Mouse (Mus musculus): Measurements from ENCODE around the gene Gm5640. TPM values are rescaled to one million over a fixed set of nuclear protein-coding genes. Genes with fewer than 3 reads are reported as not detected.
"Not testable (repeated sequence)": the region's sequence is repeated elsewhere in the genome, so short reads cannot be mapped to it uniquely, and the experiment has no call there.

Gm5640 gene
- under 1 TPM; 0.18 to 0.32 TPM for total RNA-seq (2021)
- long read RNA-seq, experiment 1, partial matches to known transcripts = 0 of 1 reads
- long read RNA-seq, experiment 1, other reads (novel, unspliced or antisense) = 0 of 1 reads
- long read RNA-seq, experiment 2 = 0 reads

- peak in 1 of 2 experiments; percentile 2 for DNase-seq
Measured at GRCm38 (mm10) chrX:74645466-74646323, at the start of gene Gm5640. Gm5640 (minus strand) TSS chrX:74645635.

GRCm38 (mm10) chrX:74646393-74646792 is 958 bp upstream of the Gm5640 start:
- not testable (repeated sequence) for DNase-seq

DNA sequence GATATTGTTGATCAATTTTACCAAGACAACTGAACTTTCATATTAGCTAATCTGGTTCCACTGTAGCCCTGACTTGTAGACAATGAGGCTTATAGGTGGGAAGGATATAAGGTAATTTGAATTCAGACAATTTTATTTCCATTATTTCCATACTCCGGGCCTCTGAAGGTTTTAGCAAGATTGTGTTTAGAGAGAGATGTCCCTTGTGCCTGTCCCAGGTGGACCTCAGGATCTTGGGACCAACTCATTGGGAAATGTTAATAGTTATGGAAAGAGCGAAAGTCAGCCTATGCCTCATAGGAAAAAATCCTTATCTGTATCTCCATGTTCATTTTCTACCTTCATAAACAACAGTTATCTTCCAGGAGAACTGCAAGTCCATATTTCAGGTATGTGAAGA is 53.1 kb downstream of the Gm5640 start, which contains the start of gene Olfr1325:
TSS of gene Olfr1325 (plus strand) at position 301 of the 400 bp plus-strand sequence.
- no peak for DNase-seq

Other genes starting within 250 kb of the Gm5640 start
- gene G6pdx, start 216.4 kb downstream of the Gm5640 start, total RNA-seq (2021) = 10 to 100 TPM in 1 of 2 experiments, 1 to 10 TPM in 1; 5.8 to 10.6 TPM
- not detected for gene Gm6880, start 164.2 kb downstream of the Gm5640 start, total RNA-seq (2021)
- gene Olfr1326-ps1, start 70.7 kb downstream of the Gm5640 start, total RNA-seq (2021) = not detected
- gene Olfr1325, start 53.0 kb downstream of the Gm5640 start, total RNA-seq (2021) = not detected
- not detected for gene Gm6890, start 95.3 kb upstream of the Gm5640 start, total RNA-seq (2021)
- not detected for gene Gm5936, start 191.6 kb upstream of the Gm5640 start, total RNA-seq (2021)